Comparison of ENCODE assay signal across 8 mouse cellular contexts in the genomic region with DNA sequence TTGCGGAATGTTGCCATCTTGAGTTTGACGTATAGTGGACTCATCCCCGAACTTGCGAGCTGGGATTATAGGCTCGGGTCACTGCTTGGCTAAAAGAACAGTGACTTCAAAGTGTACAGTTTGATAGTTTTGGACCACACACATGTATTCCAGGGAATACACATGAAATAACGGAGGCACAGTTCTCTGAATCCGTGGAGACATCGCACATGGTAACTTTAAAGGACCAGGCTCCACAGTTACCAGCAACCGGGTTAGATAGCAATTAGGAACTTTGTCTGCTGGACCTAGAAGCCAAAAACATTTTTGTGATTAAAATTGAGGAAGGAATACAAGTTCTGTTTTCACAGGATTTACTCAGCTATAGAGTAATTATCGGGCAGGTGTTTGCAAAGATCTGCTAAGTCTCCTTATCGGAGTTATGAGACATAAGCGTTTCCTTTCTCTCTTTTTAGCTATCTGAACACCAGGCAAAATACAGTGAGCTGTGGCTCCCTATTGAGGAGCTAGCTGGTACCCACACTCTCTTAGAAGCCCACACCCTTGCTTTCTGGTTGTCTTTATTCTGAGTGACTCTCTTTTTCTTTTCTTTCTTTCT. TPM values are rescaled to one million over a fixed set of nuclear protein-coding genes. Genes with fewer than 3 reads are reported as not detected.
DNase-seq lines count a peak whose midpoint lies in the region; ATAC-seq and TF ChIP-seq lines count a peak whose summit lies in the region.

No protein-coding gene starts in this region.

- ATAC-seq in forebrain, embryonic 13.5 days, result no peak
- ATAC-seq in liver, embryonic 15.5 days (ENCODE audit: insufficient read depth), result no peak

- H3K4me2 ChIP-seq in forebrain, embryonic 13.5 days, result peak overlapping the region; percentile 88
- H3K4me2 ChIP-seq in liver, embryonic 15.5 days, result peak overlapping the region; percentile 77

- DNase-seq in gastrocnemius, adult 2 months, result no peak
- no peak for DNase-seq in gastrocnemius, postnatal 36 days
- peak; percentile 54 for DNase-seq in A20 (ENCODE audit: low read depth, low spot score)
- DNase-seq in frontal cortex, postnatal 14 days (ENCODE audit: low spot score in 2 of 2), result no peak
- no peak for DNase-seq in frontal cortex, adult 2 months (ENCODE audit: extremely low spot score in 1 of 2, low spot score in 1 of 2)
- DNase-seq in T-cell, adult 2 months (ENCODE audit: low spot score), result no peak

- H3K36me3 ChIP-seq in forebrain, embryonic 13.5 days (ENCODE audit: poor library complexity, severe bottlenecking), result no peaks in the 10 kb centered on the region
- 0 out of 2 replicates have a peak, but pooled peaks cover 3% of the 10 kb centered on the region for H3K36me3 ChIP-seq in liver, embryonic 15.5 days (replicated peaks)

- intact Hi-C loops in gastrocnemius, adult 2 months (cut with DNase I), result loop anchor here (10.0 kb wide), 1 partner anchor 696 kb away; a partner anchor contains a TSS
- intact Hi-C loops in gastrocnemius, postnatal 36 days (cut with DNase I), result no loop called here

- H3K27ac ChIP-seq in gastrocnemius, adult 2 months, result peak overlapping the region; percentile 90
- H3K27ac ChIP-seq in forebrain, embryonic 13.5 days, result no peak overlapping the region
- peak overlapping the region; percentile 75 for H3K27ac ChIP-seq in liver, embryonic 15.5 days (replicated peaks)

- H3K9me3 ChIP-seq in forebrain, embryonic 13.5 days (replicated peaks), result no peaks in the 10 kb centered on the region
- no peaks in the 10 kb centered on the region for H3K9me3 ChIP-seq in liver, embryonic 15.5 days (replicated peaks)

- 21% methylated on average over 12 of the region's 12 CpGs for WGBS in forebrain, embryonic 13.5 days
- WGBS in liver, embryonic 15.5 days (ENCODE audit: insufficient replicate concordance), result 5% methylated on average over 12 of the region's 12 CpGs

- peaks cover 20% of the 10 kb centered on the region for H3K4me1 ChIP-seq in forebrain, embryonic 13.5 days
- peaks cover 27% of the 10 kb centered on the region for H3K4me1 ChIP-seq in liver, embryonic 15.5 days (replicated peaks)

- H3K9ac ChIP-seq in forebrain, embryonic 13.5 days, result peak overlapping the region; percentile 78
- H3K9ac ChIP-seq in liver, embryonic 15.5 days, result peak overlapping the region; percentile 92

- no peaks in the 10 kb centered on the region for H3K27me3 ChIP-seq in forebrain, embryonic 13.5 days
- no peaks in the 10 kb centered on the region for H3K27me3 ChIP-seq in liver, embryonic 15.5 days

- TF ChIP-seq CTCF in gastrocnemius, adult 2 months (IDR thresholded peaks at IDR 0.05), result no peak

- peak overlapping the region; percentile 97 for H3K4me3 ChIP-seq in gastrocnemius, adult 2 months
- peak overlapping the region; percentile 84 for H3K4me3 ChIP-seq in forebrain, embryonic 13.5 days
- H3K4me3 ChIP-seq in liver, embryonic 15.5 days (replicated peaks), result peak overlapping the region; percentile 90

RNA-seq across cellular contexts. Expression of a gene that starts 0.8 kb away (rescaled TPM):
- total RNA-seq in gastrocnemius, adult 2 months (2021), result 10 to 100 TPM in 1 of 2 experiments, 1 to 10 TPM in 1; 7.1 to 10.0 TPM
- 1 to 10 TPM; 6.3 to 6.8 TPM for total RNA-seq in gastrocnemius, postnatal 36 days (2021)
- 35.1 and 36.6 TPM in 2 replicates for polyA plus RNA-seq in forebrain, embryonic 13.5 days (2015; fragmentation: Nextera tagmentation; extraction: Ambion mirVana)
- polyA plus RNA-seq in liver, embryonic 15.5 days (2015; fragmentation: Nextera tagmentation; extraction: Ambion mirVana), result 13.2 and 14.5 TPM in 2 replicates
- 11.4 and 12.4 TPM in 2 replicates for polyA plus RNA-seq in frontal cortex, adult 2 months (2012; rRNA removed)

RNA-seq across cellular contexts. Expression of a gene that starts 21.0 kb away (rescaled TPM):
- 100 to 1,000 TPM; 267 to 279 TPM for total RNA-seq in gastrocnemius, adult 2 months (2021)
- 100 to 1,000 TPM; 152 to 180 TPM for total RNA-seq in gastrocnemius, postnatal 36 days (2021)
- polyA plus RNA-seq in forebrain, embryonic 13.5 days (2015; fragmentation: Nextera tagmentation; extraction: Ambion mirVana), result 76.4 and 85.7 TPM in 2 replicates
- 46.9 and 52.0 TPM in 2 replicates for polyA plus RNA-seq in liver, embryonic 15.5 days (2015; fragmentation: Nextera tagmentation; extraction: Ambion mirVana)
- 53.9 and 54.9 TPM in 2 replicates for polyA plus RNA-seq in frontal cortex, adult 2 months (2012; rRNA removed)
